10 mouse cellular contexts compared by ENCODE assay signal in genomic region chr15:91781172-91781571, GRCm38 (mm10). TPM values are rescaled to one million over a fixed set of nuclear protein-coding genes. Genes with fewer than 3 reads are reported as not detected.
DNase-seq lines count a peak whose midpoint lies in the region; ATAC-seq and TF ChIP-seq lines count a peak whose summit lies in the region.
"Had no signal": no experiment of that assay in that cellular context is flagged by ENCODE, and none has a peak within 500 bp of the region (broad histone marks: within the 10 kb centered on the region; RNA-seq: fewer than 3 reads in every experiment).

No protein-coding gene starts in this region.

- no peaks in the 10 kb centered on the region for H3K36me3 ChIP-seq in midbrain, embryonic 14.5 days (ENCODE audit: control insufficient read depth, insufficient read depth, low read length)
- no peaks in the 10 kb centered on the region for H3K36me3 ChIP-seq in midbrain, embryonic 13.5 days
- H3K36me3 ChIP-seq in hindbrain, postnatal 0 days (ENCODE audit: insufficient read depth, low read length), result no peaks in the 10 kb centered on the region
- no peaks in the 10 kb centered on the region for H3K36me3 ChIP-seq in liver, embryonic 14.5 days (replicated peaks; ENCODE audit: control insufficient read depth, insufficient read depth, low read depth)
- H3K36me3 ChIP-seq: neural tube, embryonic 12.5 days had no signal

- no peak overlapping the region for H3K4me3 ChIP-seq in midbrain, embryonic 14.5 days (replicated peaks; ENCODE audit: low read depth, low read length)
- no peak overlapping the region for H3K4me3 ChIP-seq in midbrain, embryonic 13.5 days (replicated peaks)
- H3K4me3 ChIP-seq in hindbrain, postnatal 0 days (ENCODE audit: low read length), result no peak overlapping the region
- no peak overlapping the region for H3K4me3 ChIP-seq in liver, embryonic 14.5 days (ENCODE audit: insufficient read depth in 1 of 2, low read depth in 2 of 2, low read length in 2 of 2)
- H3K4me3 ChIP-seq: heart, embryonic 15.5 days; neural tube, embryonic 12.5 days had no signal

- no peak for TF ChIP-seq EP300 in liver, embryonic 14.5 days (IDR thresholded peaks at IDR 0.05; ENCODE audit: low read depth)

- peak; percentile 43 for DNase-seq in CD4-positive, CD25-positive, alpha-beta regulatory T cell, adult 2 months (ENCODE audit: low read depth, low spot score)
- DNase-seq in midbrain, embryonic 14.5 days, result peak; percentile 84
- peak; percentile 48 to 66 for DNase-seq in cerebellum, postnatal 25 days
- DNase-seq in hindbrain, postnatal 0 days (ENCODE audit: low spot score), result peak; percentile 76
- DNase-seq in liver, embryonic 14.5 days (ENCODE audit: low read depth in 3 of 3, low spot score in 3 of 3), result peak in 1 of 3 experiments; percentile 4
- peak; percentile 33 for DNase-seq in right cerebral cortex, postnatal 25 days

- H3K4me1 ChIP-seq in midbrain, embryonic 14.5 days (ENCODE audit: control insufficient read depth, insufficient read depth, low read length), result no peaks in the 10 kb centered on the region
- no peaks in the 10 kb centered on the region for H3K4me1 ChIP-seq in midbrain, embryonic 13.5 days (replicated peaks)
- H3K4me1 ChIP-seq in hindbrain, postnatal 0 days (ENCODE audit: insufficient read depth, low read length), result no peaks in the 10 kb centered on the region
- no peaks in the 10 kb centered on the region for H3K4me1 ChIP-seq in liver, embryonic 14.5 days (replicated peaks; ENCODE audit: control insufficient read depth in 2 of 2, insufficient read depth in 2 of 2, low read length in 1 of 2)
- H3K4me1 ChIP-seq: heart, embryonic 15.5 days; neural tube, embryonic 12.5 days had no signal

- H3K27ac ChIP-seq in midbrain, embryonic 14.5 days (replicated peaks; ENCODE audit: low read depth, low read length), result no peak overlapping the region
- H3K27ac ChIP-seq in midbrain, embryonic 13.5 days, result no peak overlapping the region
- no peak overlapping the region for H3K27ac ChIP-seq in hindbrain, postnatal 0 days
- H3K27ac ChIP-seq in liver, embryonic 14.5 days, result no peak overlapping the region
- H3K27ac ChIP-seq: heart, embryonic 15.5 days; neural tube, embryonic 12.5 days had no signal

- no peak for ATAC-seq in CD4-positive, CD25-positive, alpha-beta regulatory T cell, adult 4 months
- no peak for ATAC-seq in midbrain, embryonic 14.5 days (ENCODE audit: low FRiP score, low TSS enrichment)
- ATAC-seq in midbrain, embryonic 13.5 days, result no peak
- no peak for ATAC-seq in hindbrain, postnatal 0 days
- no peak for ATAC-seq in liver, embryonic 14.5 days (ENCODE audit: insufficient read depth)

- peak; percentile 90 for TF ChIP-seq CTCF in hindbrain, postnatal 0 days (IDR thresholded peaks at IDR 0.05; ENCODE audit: low read depth)
- TF ChIP-seq CTCF in liver, embryonic 14.5 days (IDR thresholded peaks at IDR 0.05; ENCODE audit: low read depth), result peak; percentile 64

- no peak overlapping the region for H3K4me2 ChIP-seq in midbrain, embryonic 14.5 days (ENCODE audit: low read length)
- no peak overlapping the region for H3K4me2 ChIP-seq in midbrain, embryonic 13.5 days (replicated peaks)
- no peak overlapping the region for H3K4me2 ChIP-seq in hindbrain, postnatal 0 days (ENCODE audit: low read depth, low read length)
- H3K4me2 ChIP-seq in liver, embryonic 14.5 days (ENCODE audit: low read depth), result no peak overlapping the region
- H3K4me2 ChIP-seq: heart, embryonic 15.5 days; neural tube, embryonic 12.5 days had no signal

- H3K9ac ChIP-seq in midbrain, embryonic 14.5 days (replicated peaks; ENCODE audit: low read length), result no peak overlapping the region
- no peak overlapping the region for H3K9ac ChIP-seq in midbrain, embryonic 13.5 days (replicated peaks)
- H3K9ac ChIP-seq in hindbrain, postnatal 0 days (replicated peaks; ENCODE audit: low read length), result no peak overlapping the region
- H3K9ac ChIP-seq in liver, embryonic 14.5 days (replicated peaks), result no peak overlapping the region
- H3K9ac ChIP-seq: heart, embryonic 15.5 days; neural tube, embryonic 12.5 days had no signal

- no peaks in the 10 kb centered on the region for H3K27me3 ChIP-seq in midbrain, embryonic 14.5 days (ENCODE audit: control insufficient read depth, insufficient read depth, low read length)
- H3K27me3 ChIP-seq in midbrain, embryonic 13.5 days, result no peaks in the 10 kb centered on the region
- no peaks in the 10 kb centered on the region for H3K27me3 ChIP-seq in hindbrain, postnatal 0 days (ENCODE audit: insufficient read depth, low read length)
- H3K27me3 ChIP-seq in liver, embryonic 14.5 days (ENCODE audit: control insufficient read depth, insufficient read depth, low read length), result no peaks in the 10 kb centered on the region
- H3K27me3 ChIP-seq: heart, embryonic 15.5 days; neural tube, embryonic 12.5 days had no signal

- H3K9me3 ChIP-seq in midbrain, embryonic 14.5 days (ENCODE audit: control insufficient read depth, low read length), result no peaks in the 10 kb centered on the region
- no peaks in the 10 kb centered on the region for H3K9me3 ChIP-seq in midbrain, embryonic 13.5 days
- no peaks in the 10 kb centered on the region for H3K9me3 ChIP-seq in hindbrain, postnatal 0 days (ENCODE audit: low read length)
- H3K9me3 ChIP-seq in liver, embryonic 14.5 days (ENCODE audit: control insufficient read depth, low read length), result no peaks in the 10 kb centered on the region
- H3K9me3 ChIP-seq: heart, embryonic 15.5 days; neural tube, embryonic 12.5 days had no signal

- 33% methylated on average over 6 of the region's 6 CpGs for WGBS in midbrain, embryonic 14.5 days
- 28% methylated on average over 6 of the region's 6 CpGs for WGBS in midbrain, embryonic 13.5 days
- 27% methylated on average over 6 of the region's 6 CpGs for WGBS in hindbrain, postnatal 0 days
- WGBS in liver, embryonic 14.5 days (ENCODE audit: insufficient replicate concordance), result 17% methylated on average over 6 of the region's 6 CpGs

RNA-seq across cellular contexts. Expression of gene Smgc, which starts 56.9 kb away (rescaled TPM):
- polyA plus RNA-seq in CD4-positive, CD25-positive, alpha-beta regulatory T cell, adult 4 months (2017; shearing (Covaris generic)), result not detected
- not detected in 2 replicates for polyA plus RNA-seq in midbrain, embryonic 14.5 days (2014; fragmentation: Nextera tagmentation; extraction: Ambion mirVana)
- polyA plus RNA-seq in midbrain, embryonic 13.5 days (2015; fragmentation: Nextera tagmentation; extraction: Ambion mirVana), result not detected in 2 replicates
- not detected in 2 replicates for total RNA-seq in hindbrain, postnatal 0 days (2014; rRNA removed)
- polyA plus RNA-seq in hindbrain, postnatal 0 days (2015; fragmentation: Nextera tagmentation; extraction: Ambion mirVana), result not detected in 2 replicates
- polyA plus RNA-seq in liver, embryonic 14.5 days (2012; rRNA removed), result not detected in 2 replicates
- polyA plus RNA-seq in liver, embryonic 14.5 days (2014; fragmentation: Nextera tagmentation; extraction: Ambion mirVana), result not detected in 2 replicates
- polyA plus RNA-seq: heart, embryonic 15.5 days; neural tube, embryonic 12.5 days had no signal
